Mouse (Mus musculus): ENCODE data around the gene 2410004P03Rik.

DNA sequence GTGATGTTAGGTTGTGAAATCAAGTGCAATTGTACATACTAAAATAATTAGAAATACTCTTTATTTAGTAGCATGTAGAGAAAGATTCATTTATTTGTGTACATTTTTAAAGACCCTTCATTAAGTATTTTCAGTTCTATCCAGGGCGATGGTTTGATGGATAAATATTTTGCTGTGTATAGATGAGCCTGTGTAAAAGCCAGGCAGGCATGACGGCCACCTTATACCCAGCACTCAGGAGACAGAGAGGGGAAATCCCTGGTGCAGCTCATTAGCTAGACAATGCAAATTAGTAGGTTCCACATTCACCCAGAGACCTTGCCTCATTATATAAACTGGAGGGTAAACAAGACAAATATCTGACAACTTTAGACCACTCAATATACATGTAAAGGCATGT lies 48.2 kb downstream of the 2410004P03Rik start:
- no peak for TF ChIP-seq POLR2A (IDR thresholded peaks at IDR 0.05; ENCODE audit: extremely low read depth, insufficient read depth, low read length)
- no peak for TF ChIP-seq CTCF (IDR thresholded peaks at IDR 0.05; ENCODE audit: extremely low read depth, insufficient read depth, low read length)

Data from cortical plate, adult 2 months (tissue).